Mouse (Mus musculus) bone marrow, adult 2 months (tissue): ENCODE data around the gene Abhd18. TPM values are rescaled to one million over a fixed set of nuclear protein-coding genes. Genes with fewer than 3 reads are reported as not detected.
"Not testable (repeated sequence)": the region's sequence is repeated elsewhere in the genome, so short reads cannot be mapped to it uniquely, and the experiment has no call there.

Source experiments
- H3K27ac ChIP-seq: fragments of 200-500 bp; 2 replicates; pipeline ENCODE4 v1.5.1; 2012; ENCODE audit warnings: low read depth, mild to moderate bottlenecking, control low read depth, inconsistent platforms, low read length; ENCODE audit not compliant: control insufficient read depth, poor library complexity, insufficient read depth
- H3K4me1 ChIP-seq: fragments of 200-500 bp; 2 replicates; pipeline ENCODE4 v1.6.1; 2011; ENCODE audit warnings: low read length; ENCODE audit not compliant: control insufficient read depth, insufficient read depth
- H3K4me3 ChIP-seq: fragments of 200-500 bp; replicated peaks from 2 replicates; pipeline ENCODE3; 2011; ENCODE audit warnings: mild to moderate bottlenecking, low read depth, low read length, control low read depth; ENCODE audit not compliant: control insufficient read depth
- CTCF ChIP-seq: fragments of 200-500 bp; IDR thresholded peaks from 2 replicates; pipeline ENCODE4 v1.5.1; 2011; ENCODE audit warnings: low read length, control low read depth; ENCODE audit not compliant: control insufficient read depth, insufficient read depth
- POLR2A ChIP-seq: fragments of 200-500 bp; IDR thresholded peaks from 2 replicates; pipeline ENCODE4 v1.6.1; 2011; ENCODE audit warnings: low read depth, mild to moderate bottlenecking, control low read depth, low read length, borderline replicate concordance; ENCODE audit not compliant: control insufficient read depth
- WGBS: fragments of 180-500 bp; shearing (Covaris S2); methylation state at CpG from one replicate; pipeline ENCODE4 v1.1.7; 2018; 5-methylcytosine and 5-hydroxymethylcytosine counted together
- polyA plus RNA-seq: library from polyadenylated mRNA; stranded (reverse); fragments of >200 nt; gene quantifications from 2 replicates; pipeline ENCODE4 v1.2.4, GENCODE M21; 2011; ENCODE audit warnings: low replicate concordance; ENCODE audit not compliant: missing spikeins, insufficient read depth, insufficient read length

Gene Abhd18
- polyA plus RNA-seq, 1 experiment = 2.9 TPM

DNA sequence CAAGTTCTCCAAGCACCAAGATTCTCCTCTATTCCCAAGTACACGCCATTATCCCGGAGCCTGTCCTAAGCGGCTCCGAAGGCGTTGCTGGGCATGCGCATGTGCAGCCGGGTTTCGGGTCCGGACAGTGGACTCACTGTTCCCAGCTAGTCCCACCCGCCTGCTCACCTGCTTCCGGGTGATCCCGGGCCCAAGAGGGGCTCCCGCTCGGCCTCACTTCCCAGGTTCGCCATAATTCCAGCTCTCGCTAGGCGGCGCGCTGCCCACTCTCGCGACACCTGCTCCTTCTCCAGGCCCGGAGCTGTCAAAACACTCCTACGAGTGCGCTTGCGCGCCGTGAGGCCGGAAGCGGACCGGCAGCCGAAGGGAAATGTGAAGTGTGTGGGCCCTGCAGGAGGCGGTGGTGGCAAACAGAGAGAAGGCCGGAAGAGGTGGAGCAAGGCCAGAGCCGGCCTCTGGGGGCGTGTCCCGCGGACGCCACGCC lies 255 bp upstream of the Abhd18 start, which contains the start of gene Mfsd8:
Gene Mfsd8, minus strand, starts transcription at position 414 of the 484 bp plus-strand sequence.
- TF ChIP-seq POLR2A (peak; percentile 70; the same call in 1 of the 2 replicates), CTCF (peak; percentile 52; the same call in 1 of the 2 replicates)
- under 1% methylated on average over 39 of the region's 39 CpGs for WGBS
- not testable (repeated sequence) for H3K4me1 ChIP-seq
- Histone ChIP-seq H3K27ac (peak within 1 kb of the TSS; percentile 84), H3K4me3 (peak within 1 kb of the TSS; percentile 90)

GRCm38 (mm10) chr3:40847018-40847417 lies 248 bp downstream of the Abhd18 start:
- peak; percentile 30; the same call in 1 of the 2 replicates for TF ChIP-seq CTCF
- peak overlapping the region; percentile 90 for H3K4me3 ChIP-seq
- 2% methylated on average over 16 of the region's 21 CpGs for WGBS
- H3K4me1 ChIP-seq = not testable (repeated sequence)
- H3K27ac ChIP-seq = peak overlapping the region; percentile 72

GRCm38 (mm10) chr3:40847936-40848335 lies 1.2 kb downstream of the Abhd18 start:
- H3K4me1 ChIP-seq, H3K27ac ChIP-seq, H3K4me3 ChIP-seq: not testable (repeated sequence)
- 59% methylated on average over 2 of the region's 2 CpGs for WGBS

DNA sequence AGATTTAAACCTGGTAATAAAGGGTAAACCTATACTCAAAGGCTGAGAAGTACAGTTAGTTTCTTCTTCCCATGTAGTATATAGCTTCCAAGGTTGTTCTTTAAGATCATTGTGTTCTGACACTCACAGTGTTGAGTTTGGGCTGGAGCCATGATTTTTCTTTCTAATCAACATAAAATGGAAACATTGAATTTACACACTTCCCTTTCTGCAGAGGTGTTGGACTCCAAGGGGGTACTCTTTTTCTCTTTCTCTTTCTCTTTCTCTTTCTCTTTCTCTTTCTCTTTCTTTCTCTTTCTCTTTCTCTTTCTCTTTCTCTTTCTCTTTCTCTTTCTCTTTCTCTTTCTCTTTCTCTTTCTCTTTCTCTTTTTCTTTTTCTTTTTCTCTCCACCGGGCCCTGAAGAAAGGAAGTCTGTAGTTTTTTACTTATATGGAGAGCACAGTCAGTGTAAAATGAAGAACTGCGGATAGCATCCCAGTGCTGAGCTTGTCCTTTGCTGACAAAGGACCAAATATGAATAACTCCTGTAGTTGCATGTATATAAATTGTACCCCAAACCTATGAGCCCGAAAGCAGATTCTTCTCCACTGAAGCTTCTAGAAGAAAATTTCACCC lies 6.5 kb downstream of the Abhd18 start:
- not testable (repeated sequence) for H3K27ac ChIP-seq, H3K4me1 ChIP-seq, H3K4me3 ChIP-seq
- 81% methylated on average over 3 of the region's 3 CpGs for WGBS

DNA sequence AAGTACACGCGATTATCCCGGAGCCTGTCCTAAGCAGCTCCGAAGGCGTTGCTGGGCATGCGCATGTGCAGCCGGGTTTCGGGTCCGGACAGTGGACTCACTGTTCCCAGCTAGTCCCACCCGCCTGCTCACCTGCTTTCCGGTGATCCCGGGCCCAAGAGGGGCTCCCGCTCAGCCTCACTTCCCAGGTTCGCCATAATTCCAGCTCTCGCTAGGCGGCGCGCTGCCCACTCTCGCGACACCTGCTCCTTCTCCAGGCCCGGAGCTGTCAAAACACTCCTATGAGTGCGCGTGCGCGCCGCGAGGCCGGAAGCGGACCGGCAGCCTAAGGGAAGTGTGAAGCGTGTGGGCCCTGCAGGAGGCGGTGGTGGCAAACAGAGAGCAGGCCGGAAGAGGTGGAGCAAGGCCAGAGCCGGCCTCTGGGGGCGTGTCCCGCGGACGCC lies 47.1 kb downstream of the Abhd18 start:
- TF ChIP-seq CTCF (peak; percentile 57; the same call in 1 of the 2 replicates), POLR2A (0 out of 2 replicates have a peak, but pooled peaks have one; percentile 54)
- H3K4me1 ChIP-seq = not testable (repeated sequence)
- Histone ChIP-seq H3K4me3 (peak overlapping the region; percentile 72), H3K27ac (peak overlapping the region; percentile 54)
- under 1% methylated on average over 38 of the region's 38 CpGs for WGBS

GRCm38 (mm10) chr3:40894336-40894735 lies 47.6 kb downstream of the Abhd18 start:
- not testable (repeated sequence) for H3K4me1 ChIP-seq
- under 1% methylated on average over 18 of the region's 24 CpGs for WGBS
- H3K27ac ChIP-seq = peak overlapping the region; percentile 58; the same call in 1 of the 2 replicates
- peak overlapping the region; percentile 88 for H3K4me3 ChIP-seq

DNA sequence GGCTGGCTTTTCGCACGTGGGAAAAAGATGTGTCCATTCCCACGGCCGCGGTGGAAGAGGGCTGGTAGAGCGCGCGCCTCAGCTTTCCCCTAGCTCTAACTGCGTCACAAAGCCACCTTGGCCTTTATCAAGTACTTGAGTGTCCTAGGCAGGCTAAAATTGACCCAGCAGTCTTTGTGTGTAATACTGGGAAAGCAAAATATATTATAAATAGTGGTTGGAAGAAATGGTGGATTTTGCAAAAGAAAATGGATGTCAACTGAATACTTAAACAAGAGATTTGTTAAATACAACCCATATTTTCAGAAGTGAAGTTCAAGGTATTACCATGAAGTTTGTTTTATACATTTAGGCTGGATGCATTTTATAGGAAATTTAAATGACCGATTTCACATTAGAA lies 55.7 kb downstream of the Abhd18 start, which contains the start of gene 1700034I23Rik:
Gene 1700034I23Rik, minus strand, starts transcription at position 101 of the 400 bp plus-strand sequence.
- not testable (repeated sequence) for H3K4me3 ChIP-seq, H3K27ac ChIP-seq, H3K4me1 ChIP-seq
- WGBS = 96% methylated on average over 8 of the region's 10 CpGs

- WGBS = 87% methylated on average over 5 of the region's 5 CpGs
- TF ChIP-seq POLR2A = no peak
- no peak for TF ChIP-seq CTCF
- Histone ChIP-seq H3K27ac (no peak overlapping the region), H3K4me3 (no peak overlapping the region), H3K4me1 (no peaks in the 10 kb centered on the region)
These were observed 91.4 kb downstream of the Abhd18 start for GRCm38 (mm10) chr3:40938189-40938588.

GRCm38 (mm10) chr3:40938592-40938991 lies 91.8 kb downstream of the Abhd18 start:
- Histone ChIP-seq H3K4me3 (no peak overlapping the region), H3K4me1 (no peaks in the 10 kb centered on the region), H3K27ac (no peak overlapping the region)
- no peak for TF ChIP-seq POLR2A
- WGBS = 94% methylated on average over 4 of the region's 4 CpGs

GRCm38 (mm10) chr3:40939019-40939418 lies 92.2 kb downstream of the Abhd18 start:
- no peak overlapping the region for H3K4me3 ChIP-seq
- no peak for TF ChIP-seq CTCF
- TF ChIP-seq POLR2A = no peak

More at GRCm38 (mm10) chr3:40939019-40939418, 92.2 kb downstream of the Abhd18 start:
- no peaks in the 10 kb centered on the region for H3K4me1 ChIP-seq
- H3K27ac ChIP-seq = no peak overlapping the region
